Mouse (Mus musculus): ENCODE measurements around the gene Tmem87b. TPM values are rescaled to one million over a fixed set of nuclear protein-coding genes. Genes with fewer than 3 reads are reported as not detected.

Tmem87b gene
- polyA plus RNA-seq, 1 experiment from 2014 or later = 21.7 TPM

DNA sequence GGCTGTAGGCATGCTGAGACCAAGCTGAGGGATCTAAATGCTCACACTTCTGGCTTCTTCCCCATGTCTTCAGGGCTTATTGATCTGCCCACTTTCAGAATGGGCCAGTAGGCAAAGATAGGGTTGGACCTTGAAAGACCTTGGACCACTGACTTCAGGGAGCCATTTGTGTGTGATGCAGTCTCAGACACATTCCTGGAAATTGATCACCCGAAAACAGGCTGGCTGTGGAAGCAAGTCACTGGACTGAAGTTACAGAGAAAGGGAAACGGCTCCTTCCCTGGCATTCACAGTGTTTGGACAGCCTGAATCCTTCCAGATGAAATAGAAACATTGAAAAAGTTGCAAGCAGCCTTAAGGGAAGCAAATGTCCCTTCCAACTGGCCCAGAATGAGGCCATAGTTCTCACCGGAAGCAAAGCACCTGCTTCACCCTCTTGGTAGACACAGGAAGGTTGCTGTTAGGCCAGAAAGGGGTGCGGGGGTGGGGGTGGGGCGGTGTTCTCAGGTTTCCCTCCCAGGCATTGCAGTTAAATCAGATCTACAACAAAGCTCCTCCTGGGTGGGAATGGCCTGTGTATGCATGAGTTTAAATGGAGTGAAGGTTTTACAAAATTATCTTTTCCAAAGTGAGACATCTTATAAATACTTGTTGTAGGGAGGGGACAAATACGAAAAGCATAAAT, 70.1 kb downstream of the Tmem87b start:
- Histone ChIP-seq H3K27ac (ENCODE audit: low read depth, low read length) (no peak overlapping the region), H3K4me1 (ENCODE audit: control insufficient read depth, insufficient read depth, low read length) (no peaks in the 10 kb centered on the region), H3K9ac (ENCODE audit: low read length) (no peak overlapping the region), H3K36me3 (ENCODE audit: control insufficient read depth, insufficient read depth, low read length) (no peaks in the 10 kb centered on the region), H3K9me3 (ENCODE audit: control insufficient read depth, low read length) (0 out of 2 replicates have a peak, but pooled peaks cover 2% of the 10 kb centered on the region), H3K27me3 (ENCODE audit: control insufficient read depth, insufficient read depth, low read length) (no peaks in the 10 kb centered on the region), H3K4me2 (no peak overlapping the region), H3K4me3 (ENCODE audit: low read depth, low read length) (no peak overlapping the region)
- 65% methylated on average over 6 of the region's 6 CpGs for WGBS
- ATAC-seq (ENCODE audit: low FRiP score) (no peak), DNase-seq (ENCODE audit: low spot score, missing footprints) (no peak)

DNA sequence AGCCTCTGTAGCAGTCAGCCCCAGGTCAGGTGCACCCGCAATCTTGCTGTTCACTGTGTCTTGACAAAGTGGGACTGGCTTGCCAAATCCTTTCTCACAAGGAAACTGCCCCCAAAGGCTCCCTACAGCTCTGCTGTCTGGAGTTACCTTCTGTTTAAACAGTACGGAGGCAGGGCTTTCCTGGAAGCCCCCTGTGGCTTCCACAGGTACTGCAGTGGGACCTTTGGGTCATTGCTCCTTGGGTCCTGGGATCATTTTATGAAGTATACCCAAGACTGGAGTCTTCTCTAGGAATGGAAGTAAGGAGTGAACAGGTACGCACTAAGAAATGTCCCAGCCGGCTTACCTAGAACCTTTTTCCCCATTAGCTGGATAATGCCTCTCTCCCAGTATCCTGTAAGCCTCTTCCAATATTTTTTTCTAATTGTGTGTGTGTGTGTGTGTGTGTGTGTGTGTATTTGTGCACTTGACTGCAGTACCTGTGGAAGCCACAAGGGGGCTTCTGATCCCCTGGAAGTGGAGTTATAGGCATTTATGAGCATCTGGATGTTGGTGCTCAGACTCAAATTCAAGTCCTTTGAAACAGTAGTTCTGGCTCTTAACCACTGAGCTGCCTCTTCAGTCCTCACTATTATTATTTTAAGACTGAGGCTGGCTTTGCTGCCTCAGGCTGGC, 72.9 kb downstream of the Tmem87b start:
- 87% methylated on average over 4 of the region's 4 CpGs for WGBS
- no peak for ATAC-seq (ENCODE audit: low FRiP score)

DNA sequence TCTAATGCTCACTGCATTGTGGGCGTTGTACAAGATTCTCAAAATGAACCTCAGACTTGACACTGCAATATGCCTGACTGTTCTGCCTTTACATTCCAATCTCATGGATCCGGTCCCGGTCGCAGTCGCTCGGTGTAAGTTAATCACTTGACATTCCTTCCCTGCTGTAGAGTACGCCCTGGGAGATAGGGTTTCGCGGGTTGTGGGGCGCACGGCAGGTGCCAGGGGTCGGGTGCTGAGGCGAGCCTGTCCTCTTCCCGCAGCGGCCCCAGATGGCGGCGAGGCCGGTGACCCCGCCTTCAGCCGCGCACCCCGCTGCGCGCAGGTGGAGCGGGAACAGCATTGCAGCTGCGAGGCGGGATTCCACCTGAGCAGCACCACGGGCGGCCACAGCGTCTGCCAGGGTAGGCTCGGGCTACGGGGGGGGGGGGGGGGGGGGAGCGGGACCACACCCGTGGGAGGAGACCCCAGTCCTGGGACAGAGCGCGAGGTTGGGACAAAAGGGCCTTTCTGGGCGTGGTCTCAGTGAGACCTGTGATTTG, 74.3 kb downstream of the Tmem87b start:
- Histone ChIP-seq H3K9me3 (ENCODE audit: control insufficient read depth, low read length) (0 out of 2 replicates have a peak, but pooled peaks cover 2% of the 10 kb centered on the region), H3K9ac (ENCODE audit: low read length) (peak overlapping the region; percentile 25; the same call in 1 of the 2 replicates), H3K4me1 (ENCODE audit: control insufficient read depth, insufficient read depth, low read length) (no peaks in the 10 kb centered on the region), H3K4me3 (ENCODE audit: low read depth, low read length) (peak overlapping the region; percentile 31), H3K36me3 (ENCODE audit: control insufficient read depth, insufficient read depth, low read length) (no peaks in the 10 kb centered on the region), H3K4me2 (peak overlapping the region; percentile 67), H3K27ac (ENCODE audit: low read depth, low read length) (no peak overlapping the region), H3K27me3 (ENCODE audit: control insufficient read depth, insufficient read depth, low read length) (no peaks in the 10 kb centered on the region)
- DNase-seq (ENCODE audit: low spot score, missing footprints) = peak; percentile 85
- 3% methylated on average over 35 of the region's 37 CpGs for WGBS
- ATAC-seq (ENCODE audit: low FRiP score) = 0 out of 2 replicates have a peak, but pooled peaks have one; percentile 30

More for the DNA sequence above, 72.9 kb downstream of the Tmem87b start:
- Histone ChIP-seq H3K4me2 (no peak overlapping the region), H3K9me3 (ENCODE audit: control insufficient read depth, low read length) (0 out of 2 replicates have a peak, but pooled peaks cover 2% of the 10 kb centered on the region), H3K27ac (ENCODE audit: low read depth, low read length) (no peak overlapping the region), H3K36me3 (ENCODE audit: control insufficient read depth, insufficient read depth, low read length) (no peaks in the 10 kb centered on the region), H3K27me3 (ENCODE audit: control insufficient read depth, insufficient read depth, low read length) (no peaks in the 10 kb centered on the region), H3K4me3 (ENCODE audit: low read depth, low read length) (no peak overlapping the region), H3K9ac (ENCODE audit: low read length) (no peak overlapping the region), H3K4me1 (ENCODE audit: control insufficient read depth, insufficient read depth, low read length) (no peaks in the 10 kb centered on the region)
- DNase-seq (ENCODE audit: low spot score, missing footprints) = no peak

DNA sequence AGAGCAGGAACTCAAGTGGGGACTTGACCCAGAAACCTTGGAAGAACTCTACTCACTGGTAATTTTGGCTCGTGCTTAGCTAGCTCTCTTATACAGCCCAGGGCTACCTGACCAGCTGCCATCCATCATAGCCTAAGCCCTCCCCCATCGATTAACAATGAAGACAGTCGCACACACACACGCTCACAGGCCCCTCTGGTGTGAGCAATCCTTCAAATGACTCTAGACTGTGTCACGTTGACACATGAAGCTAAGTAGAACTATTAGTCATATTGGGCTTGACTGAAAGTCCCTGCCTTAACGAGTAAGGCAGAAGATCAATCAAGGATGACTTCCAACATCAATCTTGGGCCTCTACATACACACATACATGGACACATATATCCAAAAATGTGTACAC, 84.9 kb downstream of the Tmem87b start:
- H3K4me3 ChIP-seq (ENCODE audit: low read depth, low read length) = no peak overlapping the region
- no peaks in the 10 kb centered on the region for H3K36me3 ChIP-seq (ENCODE audit: control insufficient read depth, insufficient read depth, low read length)
- no peak overlapping the region for H3K9ac ChIP-seq (ENCODE audit: low read length)
- no peak for DNase-seq (ENCODE audit: low spot score, missing footprints)
- H3K27me3 ChIP-seq (ENCODE audit: control insufficient read depth, insufficient read depth, low read length) = no peaks in the 10 kb centered on the region
- no peaks in the 10 kb centered on the region for H3K4me1 ChIP-seq (ENCODE audit: control insufficient read depth, insufficient read depth, low read length)
- WGBS = 91% methylated on average over 6 of the region's 6 CpGs
- no peaks in the 10 kb centered on the region for H3K9me3 ChIP-seq (ENCODE audit: control insufficient read depth, low read length)
- H3K4me2 ChIP-seq = no peak overlapping the region
- no peak overlapping the region for H3K27ac ChIP-seq (ENCODE audit: low read depth, low read length)
- no peak for ATAC-seq (ENCODE audit: low FRiP score)

DNA sequence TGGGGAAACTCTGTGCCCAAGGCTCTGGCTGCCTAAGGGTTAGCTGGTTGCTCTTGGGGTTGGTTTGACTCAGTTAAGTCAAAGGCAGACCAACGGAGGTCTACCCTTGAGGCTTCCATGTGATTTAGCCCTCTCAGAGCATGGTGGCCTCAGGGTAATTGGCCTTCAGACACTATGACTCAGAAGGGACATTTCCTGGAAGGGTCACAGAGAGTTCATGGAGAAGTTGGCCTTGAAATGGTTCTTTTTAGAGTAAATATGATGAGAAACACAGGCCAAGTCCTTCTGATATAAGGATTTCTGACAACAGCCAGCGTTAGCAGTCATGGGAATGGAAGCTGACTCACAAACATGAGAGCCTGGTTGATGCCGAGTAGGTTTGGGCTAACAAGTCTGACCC, 85.7 kb downstream of the Tmem87b start:
- Histone ChIP-seq H3K4me2 (no peak overlapping the region), H3K9ac (ENCODE audit: low read length) (no peak overlapping the region), H3K9me3 (ENCODE audit: control insufficient read depth, low read length) (no peaks in the 10 kb centered on the region), H3K27me3 (ENCODE audit: control insufficient read depth, insufficient read depth, low read length) (no peaks in the 10 kb centered on the region), H3K4me3 (ENCODE audit: low read depth, low read length) (no peak overlapping the region), H3K27ac (ENCODE audit: low read depth, low read length) (no peak overlapping the region), H3K4me1 (ENCODE audit: control insufficient read depth, insufficient read depth, low read length) (no peaks in the 10 kb centered on the region), H3K36me3 (ENCODE audit: control insufficient read depth, insufficient read depth, low read length) (no peaks in the 10 kb centered on the region)
- no peak for ATAC-seq (ENCODE audit: low FRiP score)
- 81% methylated on average over 3 of the region's 3 CpGs for WGBS
- no peak for DNase-seq (ENCODE audit: low spot score, missing footprints)

Other genes starting within 250 kb of the Tmem87b start
- gene Spdye4c, start 226.9 kb upstream of the Tmem87b start, polyA plus RNA-seq (2014; fragmentation: Nextera tagmentation; extraction: Ambion mirVana) = not detected in 2 replicates
- 86.5 and 100 TPM in 2 replicates for gene Anapc1, start 130.7 kb upstream of the Tmem87b start, polyA plus RNA-seq (2014; fragmentation: Nextera tagmentation; extraction: Ambion mirVana)
- 3.0 and 4.3 TPM in 2 replicates for gene Mertk, start 119.2 kb upstream of the Tmem87b start, polyA plus RNA-seq (2014; fragmentation: Nextera tagmentation; extraction: Ambion mirVana)
- 2.2 and 2.4 TPM in 2 replicates for gene Fbln7, start 44.9 kb downstream of the Tmem87b start, polyA plus RNA-seq (2014; fragmentation: Nextera tagmentation; extraction: Ambion mirVana)
- gene Zc3h8, start 126.0 kb downstream of the Tmem87b start, polyA plus RNA-seq (2014; fragmentation: Nextera tagmentation; extraction: Ambion mirVana) = 8.3 and 8.5 TPM in 2 replicates
- gene Zc3h6, start 149.3 kb downstream of the Tmem87b start, polyA plus RNA-seq (2014; fragmentation: Nextera tagmentation; extraction: Ambion mirVana) = 2.3 and 2.7 TPM in 2 replicates
- 20.3 and 22.1 TPM in 2 replicates for gene Gm10762, start 149.6 kb downstream of the Tmem87b start, polyA plus RNA-seq (2014; fragmentation: Nextera tagmentation; extraction: Ambion mirVana)
- 0.08 and 0.29 TPM in 2 replicates for gene Vinac1, start 230.1 kb downstream of the Tmem87b start, polyA plus RNA-seq (2014; fragmentation: Nextera tagmentation; extraction: Ambion mirVana)
- 10.2 and 11.5 TPM in 2 replicates for gene Ttl, start 247.8 kb downstream of the Tmem87b start, polyA plus RNA-seq (2014; fragmentation: Nextera tagmentation; extraction: Ambion mirVana)